Mouse (Mus musculus): ENCODE results near the gene Nfkb2. TPM values are rescaled to one million over a fixed set of nuclear protein-coding genes. Genes with fewer than 3 reads are reported as not detected.
A peak's percentile ranks its signal among the peaks of the same experiment; 100 is the strongest.

Gene Nfkb2
- polyA plus RNA-seq, 1 experiment from 2014 or later, result 2.3 TPM

- H3K27ac ChIP-seq, result peak within 1 kb of the TSS; percentile 97
- peaks cover 62% of the 10 kb centered on the region for H3K4me1 ChIP-seq
- peak within 1 kb of the TSS; percentile 93 for H3K4me2 ChIP-seq
- no peaks in the 10 kb centered on the region for H3K27me3 ChIP-seq (replicated peaks)
- peak; percentile 88 for ATAC-seq (replicated peaks)
- peaks cover 16% of the 10 kb centered on the region; the same call in 1 of the 2 replicates for H3K36me3 ChIP-seq (replicated peaks)
- no peaks in the 10 kb centered on the region for H3K9me3 ChIP-seq
- WGBS, result under 1% methylated on average over 81 of the region's 81 CpGs
- peak within 1 kb of the TSS; percentile 62 for H3K9ac ChIP-seq
- peak within 1 kb of the TSS; percentile 60 for H3K4me3 ChIP-seq
These were observed 24.2 kb downstream of the Nfkb2 start, which contains the start of gene Fbxl15 for GRCm38 (mm10) chr19:46328081-46329030. TSS of gene Fbxl15 (plus strand) at chr19:46328184.

- Histone ChIP-seq H3K4me1 (peaks cover 54% of the 10 kb centered on the region), H3K27ac (peak overlapping the region; percentile 97), H3K27me3 (replicated peaks) (no peaks in the 10 kb centered on the region), H3K36me3 (replicated peaks) (peaks cover 16% of the 10 kb centered on the region; the same call in 1 of the 2 replicates), H3K4me3 (peak overlapping the region; percentile 60), H3K4me2 (peak overlapping the region; percentile 93), H3K9me3 (no peaks in the 10 kb centered on the region), H3K9ac (peak overlapping the region; percentile 62)
- ATAC-seq (replicated peaks), result peak; percentile 7
- WGBS, result under 1% methylated on average over 54 of the region's 54 CpGs
These were observed 25.0 kb downstream of the Nfkb2 start for GRCm38 (mm10) chr19:46329031-46329641.

GRCm38 (mm10) chr19:46329951-46330350, 25.8 kb downstream of the Nfkb2 start:
- WGBS, result 5% methylated on average over 16 of the region's 16 CpGs
- ATAC-seq (replicated peaks), result no peak
- H3K9ac ChIP-seq, result no peak overlapping the region; the same call in 1 of the 2 replicates

GRCm38 (mm10) chr19:46330696-46331095, 26.6 kb downstream of the Nfkb2 start:
- no peak overlapping the region for H3K4me3 ChIP-seq
- no peak for ATAC-seq (replicated peaks)
- no peak overlapping the region for H3K9ac ChIP-seq
- no peaks in the 10 kb centered on the region for H3K9me3 ChIP-seq
- H3K27me3 ChIP-seq (replicated peaks), result no peaks in the 10 kb centered on the region
- WGBS, result 94% methylated on average over 12 of the region's 12 CpGs
- H3K4me2 ChIP-seq, result no peak overlapping the region
- peaks cover 38% of the 10 kb centered on the region for H3K4me1 ChIP-seq
- peaks cover 16% of the 10 kb centered on the region; the same call in 1 of the 2 replicates for H3K36me3 ChIP-seq (replicated peaks)
- no peak overlapping the region for H3K27ac ChIP-seq

More at GRCm38 (mm10) chr19:46329951-46330350, 25.8 kb downstream of the Nfkb2 start:
- H3K4me3 ChIP-seq, result peak overlapping the region; percentile 60
- H3K27me3 ChIP-seq (replicated peaks), result no peaks in the 10 kb centered on the region
- peak overlapping the region; percentile 2; the same call in 1 of the 2 replicates for H3K27ac ChIP-seq
- H3K4me1 ChIP-seq, result peaks cover 46% of the 10 kb centered on the region
- H3K9me3 ChIP-seq, result no peaks in the 10 kb centered on the region
- H3K4me2 ChIP-seq, result peak overlapping the region; percentile 93
- H3K36me3 ChIP-seq (replicated peaks), result peaks cover 16% of the 10 kb centered on the region; the same call in 1 of the 2 replicates

GRCm38 (mm10) chr19:46331326-46331725, 27.2 kb downstream of the Nfkb2 start:
- Histone ChIP-seq H3K4me1 (peaks cover 36% of the 10 kb centered on the region), H3K4me3 (no peak overlapping the region), H3K9me3 (no peaks in the 10 kb centered on the region), H3K9ac (no peak overlapping the region), H3K27me3 (replicated peaks) (no peaks in the 10 kb centered on the region), H3K4me2 (no peak overlapping the region), H3K36me3 (replicated peaks) (peaks cover 16% of the 10 kb centered on the region; the same call in 1 of the 2 replicates), H3K27ac (no peak overlapping the region)
- no peak for ATAC-seq (replicated peaks)
- WGBS, result 90% methylated on average over 14 of the region's 14 CpGs

GRCm38 (mm10) chr19:46331936-46332335, 27.8 kb downstream of the Nfkb2 start:
- Histone ChIP-seq H3K9me3 (no peaks in the 10 kb centered on the region), H3K4me2 (no peak overlapping the region), H3K27me3 (replicated peaks) (no peaks in the 10 kb centered on the region), H3K36me3 (replicated peaks) (peaks cover 16% of the 10 kb centered on the region; the same call in 1 of the 2 replicates), H3K4me3 (no peak overlapping the region), H3K9ac (no peak overlapping the region), H3K27ac (no peak overlapping the region), H3K4me1 (peaks cover 35% of the 10 kb centered on the region)
- no peak for ATAC-seq (replicated peaks)
- 85% methylated on average over 3 of the region's 3 CpGs for WGBS

- 27% methylated on average over 7 of the region's 7 CpGs for WGBS
- Histone ChIP-seq H3K4me2 (no peak overlapping the region), H3K27ac (no peak overlapping the region), H3K9me3 (no peaks in the 10 kb centered on the region), H3K36me3 (replicated peaks) (peaks cover 16% of the 10 kb centered on the region; the same call in 1 of the 2 replicates), H3K9ac (no peak overlapping the region), H3K4me3 (no peak overlapping the region), H3K27me3 (replicated peaks) (no peaks in the 10 kb centered on the region), H3K4me1 (peaks cover 36% of the 10 kb centered on the region)
- ATAC-seq (replicated peaks), result no peak
These were observed 28.7 kb downstream of the Nfkb2 start for GRCm38 (mm10) chr19:46332721-46333339.

- Histone ChIP-seq H3K27ac (no peak overlapping the region), H3K4me2 (no peak overlapping the region), H3K4me3 (no peak overlapping the region), H3K9ac (no peak overlapping the region), H3K4me1 (peaks cover 37% of the 10 kb centered on the region), H3K27me3 (replicated peaks) (no peaks in the 10 kb centered on the region), H3K9me3 (no peaks in the 10 kb centered on the region), H3K36me3 (replicated peaks) (peaks cover 16% of the 10 kb centered on the region; the same call in 1 of the 2 replicates)
- no peak for ATAC-seq (replicated peaks)
- WGBS, result 94% methylated on average over 3 of the region's 3 CpGs
These were observed 29.8 kb downstream of the Nfkb2 start for GRCm38 (mm10) chr19:46333906-46334305.

- WGBS, result 32% methylated on average over 15 of the region's 15 CpGs
- Histone ChIP-seq H3K36me3 (replicated peaks) (no peaks in the 10 kb centered on the region; the same call in 1 of the 2 replicates), H3K4me1 (peaks cover 29% of the 10 kb centered on the region), H3K4me3 (peak overlapping the region; percentile 69), H3K9me3 (no peaks in the 10 kb centered on the region), H3K27ac (peak overlapping the region; percentile 80), H3K4me2 (peak overlapping the region; percentile 78), H3K27me3 (replicated peaks) (no peaks in the 10 kb centered on the region), H3K9ac (peak overlapping the region; percentile 65)
- ATAC-seq (replicated peaks), result peak; percentile 16
These were observed 33.7 kb downstream of the Nfkb2 start for GRCm38 (mm10) chr19:46337719-46338330.

GRCm38 (mm10) chr19:46338331-46338936, 34.3 kb downstream of the Nfkb2 start, which contains the start of gene Cuedc2:
TSS of gene Cuedc2 (minus strand) at chr19:46338702.
- no peaks in the 10 kb centered on the region for H3K27me3 ChIP-seq (replicated peaks)
- no peaks in the 10 kb centered on the region for H3K36me3 ChIP-seq (replicated peaks)
- peak; percentile 91 for ATAC-seq (replicated peaks)
- H3K9me3 ChIP-seq, result no peaks in the 10 kb centered on the region
- peak within 1 kb of the TSS; percentile 65 for H3K9ac ChIP-seq
- peak within 1 kb of the TSS; percentile 69 for H3K4me3 ChIP-seq
- peak within 1 kb of the TSS; percentile 78 for H3K4me2 ChIP-seq
- H3K27ac ChIP-seq, result peak within 1 kb of the TSS; percentile 80
- WGBS, result under 1% methylated on average over 31 of the region's 31 CpGs
- H3K4me1 ChIP-seq, result peaks cover 27% of the 10 kb centered on the region

GRCm38 (mm10) chr19:46338942-46339286, 34.8 kb downstream of the Nfkb2 start:
- Histone ChIP-seq H3K4me1 (peaks cover 27% of the 10 kb centered on the region), H3K36me3 (replicated peaks) (no peaks in the 10 kb centered on the region), H3K9me3 (no peaks in the 10 kb centered on the region), H3K27ac (peak overlapping the region; percentile 64), H3K4me3 (peak overlapping the region; percentile 69), H3K9ac (0 out of 2 replicates have a peak overlapping the region, but pooled peaks have one; percentile 33), H3K27me3 (replicated peaks) (no peaks in the 10 kb centered on the region), H3K4me2 (peak overlapping the region; percentile 40)
- ATAC-seq (replicated peaks), result no peak; the same call in none of the 2 replicates
- WGBS, result 55% methylated on average over 6 of the region's 6 CpGs

Data from midbrain, embryonic 15.5 days (tissue).